Mouse (Mus musculus): ENCODE measurements around the gene Smc6. TPM values are rescaled to one million over a fixed set of nuclear protein-coding genes. Genes with fewer than 3 reads are reported as not detected.
A peak's percentile ranks its signal among the peaks of the same experiment; 100 is the strongest.

The Smc6 gene
- 10 to 100 TPM; 60.5 to 62.7 TPM for total RNA-seq (2021)

DNA sequence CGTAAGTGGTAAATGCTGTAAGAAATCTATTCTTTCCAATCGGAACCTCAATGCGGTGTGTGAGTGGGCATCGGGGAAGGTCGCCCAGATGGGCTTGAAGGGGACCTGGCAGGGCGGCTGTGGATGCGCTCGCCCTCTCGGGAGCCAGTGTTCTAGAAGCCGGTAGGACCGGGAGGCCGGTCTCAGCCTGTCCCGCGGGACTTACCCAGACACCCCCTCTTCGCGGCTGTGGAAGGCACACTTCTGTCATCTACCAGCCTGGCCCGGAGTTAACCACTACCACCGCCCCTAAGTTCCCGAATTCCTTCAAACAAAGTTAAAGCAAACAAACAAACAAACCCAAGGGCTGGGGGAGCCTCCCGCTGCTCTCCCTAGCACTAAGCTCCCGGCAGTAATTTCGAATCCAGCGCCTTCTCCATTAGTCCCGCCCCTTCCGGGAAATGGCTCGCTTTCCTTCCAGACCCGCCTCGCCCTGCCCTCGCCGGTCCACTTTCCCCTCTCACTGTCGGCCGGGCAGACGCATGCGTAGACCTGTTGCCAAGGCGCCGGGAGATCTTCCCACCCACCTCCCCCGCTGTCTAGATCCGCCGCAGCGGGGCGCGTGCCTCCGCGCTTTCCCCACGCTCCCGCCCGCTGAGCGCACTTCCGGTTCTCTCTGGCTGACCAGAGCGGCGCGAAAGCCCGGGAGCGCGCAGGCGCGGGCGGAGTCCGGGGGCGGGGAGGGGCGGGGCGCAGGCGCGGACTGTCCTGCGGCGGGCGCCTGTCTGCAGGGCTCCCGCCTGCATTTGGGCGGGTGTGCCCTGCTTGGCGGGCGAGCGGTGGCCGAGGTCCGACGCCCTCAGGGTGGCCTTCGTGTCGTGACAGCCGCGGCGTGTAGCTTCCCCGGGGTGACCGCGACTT lies at the start of gene Smc6, which contains the start of gene Gen1:
TSS of gene Smc6 (plus strand) at position 505 of the 900 bp plus-strand sequence.
TSS of gene Gen1 (minus strand) at position 420 of the 900 bp plus-strand sequence.
- DNase-seq: peak; percentile 97

DNA sequence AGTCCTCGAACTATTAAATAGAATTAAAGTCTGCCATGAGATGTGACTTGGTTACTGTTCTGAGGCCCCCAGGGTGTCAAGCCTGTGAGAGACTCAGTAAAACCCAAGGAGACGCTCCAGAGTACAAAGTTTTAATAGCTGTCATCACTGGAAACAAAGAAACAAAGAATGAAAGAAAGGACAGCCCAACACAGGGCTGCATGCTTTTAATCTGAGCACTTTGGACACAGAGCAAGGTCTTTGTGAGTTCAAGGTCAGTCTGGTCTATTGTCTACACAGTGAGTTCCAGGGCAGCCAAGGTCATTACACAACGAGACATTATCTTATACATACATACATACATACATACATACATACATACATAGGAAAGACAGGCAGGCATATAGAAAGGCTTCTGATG lies 49.2 kb upstream of the Smc6 start:
- DNase-seq: no peak

DNA sequence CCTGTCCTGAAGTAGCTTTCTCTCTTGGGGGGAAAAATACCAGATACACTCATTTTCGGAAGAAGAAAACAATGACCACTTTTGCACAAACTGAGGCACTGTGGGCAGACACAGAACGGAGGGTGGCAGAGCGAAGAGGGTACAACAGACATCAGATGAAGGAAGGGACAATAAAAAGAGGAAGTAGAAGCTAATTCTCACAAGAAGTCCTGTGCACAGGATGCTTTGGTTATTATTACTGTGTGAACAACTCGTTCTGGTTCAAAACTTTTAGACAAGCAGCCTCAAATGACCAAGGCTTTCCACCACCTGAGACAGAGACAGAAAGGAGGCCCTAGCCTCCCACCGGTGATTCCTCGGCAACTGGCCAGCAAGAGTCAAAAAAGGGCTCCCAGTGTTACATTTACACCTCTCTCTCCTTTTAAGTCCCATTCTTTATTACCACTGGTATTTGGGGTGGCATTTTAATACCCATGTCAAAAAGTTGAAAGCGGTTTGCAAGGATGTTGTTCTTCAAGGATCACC lies 47.9 kb upstream of the Smc6 start:
- no peak for DNase-seq

DNA sequence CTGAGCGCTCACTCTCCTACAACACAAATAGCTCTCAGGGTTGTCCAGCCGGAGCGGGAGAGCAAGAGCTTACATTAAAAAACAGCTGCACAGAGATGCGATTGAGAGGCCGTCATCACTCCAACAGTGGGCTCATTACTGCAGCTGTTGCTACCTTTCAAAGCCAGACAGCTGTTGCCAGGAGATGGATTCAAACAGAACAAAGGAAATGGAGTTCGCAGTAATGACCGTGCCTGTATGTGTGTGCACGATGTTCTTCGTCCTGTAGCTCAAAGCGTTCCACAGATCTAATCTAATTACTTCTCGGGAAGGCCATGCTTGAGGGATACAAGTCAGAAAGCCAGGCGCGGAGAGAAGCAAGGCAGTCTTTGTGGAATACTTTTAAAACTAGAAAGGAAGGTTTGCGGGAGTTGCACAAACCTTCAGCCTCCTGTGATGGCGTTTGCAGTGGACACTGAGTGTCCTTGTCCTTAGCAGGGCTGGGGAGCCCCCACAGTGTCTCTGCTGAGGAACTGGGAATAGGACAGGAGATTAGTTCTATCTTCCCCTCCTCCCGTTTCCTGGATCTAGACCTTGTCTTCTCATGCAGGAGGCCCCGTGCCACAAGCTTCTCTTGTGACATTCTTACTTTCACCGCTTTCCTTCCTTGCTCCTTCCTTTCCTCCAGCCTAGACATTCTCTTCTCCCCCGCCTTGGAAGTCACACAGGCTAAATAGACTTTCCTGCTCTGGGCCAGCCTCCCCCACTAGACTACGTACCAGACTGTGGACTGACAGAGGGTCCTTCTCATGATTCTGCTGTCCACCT lies 44.0 kb upstream of the Smc6 start:
- peak; percentile 44 for DNase-seq

DNA sequence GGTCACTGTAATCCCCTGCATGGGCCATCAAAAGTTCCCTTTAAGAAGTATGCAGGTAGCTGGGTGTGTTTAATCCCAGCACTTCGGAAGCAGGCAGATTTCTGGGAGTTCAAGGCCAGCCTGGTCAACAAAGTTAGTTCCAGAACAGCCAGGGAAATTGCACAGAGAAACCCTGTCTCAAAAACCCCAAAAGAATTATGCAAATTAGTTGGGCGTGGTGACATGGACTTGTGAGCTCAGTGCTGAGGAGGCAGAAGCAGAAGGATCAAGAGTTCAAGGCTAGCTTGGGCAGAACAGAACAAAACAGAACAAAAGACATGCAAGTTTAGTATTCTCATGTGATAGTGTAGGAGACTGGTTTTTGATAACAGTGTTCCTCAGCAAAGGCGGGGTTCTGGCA lies 43.1 kb upstream of the Smc6 start:
- DNase-seq: no peak

DNA sequence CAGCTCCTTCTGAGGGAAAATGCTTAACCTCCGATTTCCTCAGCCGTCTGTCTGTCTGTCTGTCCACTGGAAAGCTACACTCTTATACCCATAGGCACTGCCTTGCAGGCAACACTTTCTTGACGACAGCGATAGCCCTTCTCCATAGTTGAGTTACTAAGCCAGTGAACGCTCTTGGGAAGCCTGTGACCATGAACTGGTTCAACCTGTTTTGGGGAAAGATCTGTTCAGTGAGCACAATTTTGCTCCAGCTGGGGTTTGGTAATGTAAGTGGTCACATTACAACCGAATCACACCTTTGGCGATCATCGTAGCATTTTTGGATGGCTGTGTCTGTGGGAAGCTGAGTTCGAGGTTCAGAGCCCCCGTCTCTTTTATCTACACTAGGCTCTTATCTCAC lies 42.6 kb upstream of the Smc6 start:
- no peak for DNase-seq

DNA sequence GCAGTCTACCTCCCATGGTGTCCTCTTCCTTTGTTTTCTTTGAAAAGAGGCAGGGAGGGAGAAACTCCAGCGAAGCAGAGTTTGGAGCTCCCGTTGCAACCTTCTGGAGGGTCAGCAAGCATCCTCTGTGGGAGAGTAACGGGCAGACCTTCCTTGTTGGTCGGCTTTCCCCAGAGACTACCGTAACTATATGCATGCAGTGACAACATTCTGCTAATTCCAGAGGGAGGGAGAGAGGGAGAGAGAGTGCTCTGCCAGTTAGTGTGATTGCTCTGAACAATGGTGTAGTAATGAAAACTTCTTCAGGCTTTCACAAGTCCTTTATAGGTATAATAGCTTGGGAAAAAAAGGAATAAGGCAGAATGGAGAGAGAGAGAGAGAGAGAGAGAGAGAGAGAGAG lies 41.0 kb upstream of the Smc6 start:
- no peak for DNase-seq

DNA sequence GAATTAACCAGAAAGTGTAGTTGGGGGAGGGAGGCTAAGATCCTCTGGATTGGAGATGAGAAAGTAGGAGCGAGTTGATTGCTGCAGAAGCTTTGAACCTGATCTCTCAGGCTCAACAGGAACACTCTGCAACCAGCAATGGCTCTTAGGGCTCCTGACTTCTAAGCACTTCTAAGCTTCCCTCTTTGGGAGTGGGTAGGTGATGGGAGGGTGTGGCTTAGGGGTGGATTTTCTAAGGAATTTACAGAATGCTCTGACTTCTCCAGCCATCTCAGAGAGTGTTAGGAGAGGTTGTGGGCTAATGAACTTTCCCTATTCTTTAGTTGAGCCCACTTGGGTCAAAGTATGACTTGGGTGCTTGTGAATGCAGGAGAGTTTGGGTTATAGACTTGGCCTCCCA lies 39.6 kb upstream of the Smc6 start:
- no peak for DNase-seq

DNA sequence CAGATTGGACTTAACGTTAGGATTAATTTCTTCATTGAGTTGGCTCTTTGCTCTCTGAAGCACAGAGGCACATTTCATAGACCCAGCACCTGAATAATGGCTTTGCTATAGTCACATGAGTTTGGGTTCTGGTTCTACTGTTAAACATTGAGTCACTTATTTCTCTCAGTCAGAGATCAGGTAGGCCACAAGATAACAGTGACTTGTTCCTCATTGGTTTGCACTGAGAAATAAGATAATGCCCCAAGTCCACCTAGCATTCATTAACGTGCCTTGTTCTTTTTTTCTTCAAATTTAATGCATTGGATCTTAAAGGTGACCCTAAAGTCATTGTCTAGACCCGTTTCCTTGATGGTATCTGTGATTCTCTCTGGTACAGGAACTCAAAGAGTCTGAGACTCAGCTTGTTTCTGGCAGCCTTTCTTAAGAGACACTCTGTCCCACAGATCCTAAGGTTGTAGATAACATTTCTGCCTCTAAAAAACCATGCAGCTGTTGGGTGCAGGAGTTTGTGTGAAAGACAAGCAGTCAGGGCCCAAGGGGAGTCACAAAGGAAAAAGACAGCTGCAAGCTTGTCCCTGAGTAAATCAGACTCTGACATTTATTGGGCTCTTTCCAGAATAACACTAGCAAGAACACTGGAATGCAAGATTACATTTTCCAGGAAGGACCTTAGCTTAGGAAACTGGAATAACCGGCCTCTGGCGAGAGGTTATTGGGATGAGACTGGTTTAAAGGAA lies 39.0 kb upstream of the Smc6 start:
- no peak for DNase-seq

DNA sequence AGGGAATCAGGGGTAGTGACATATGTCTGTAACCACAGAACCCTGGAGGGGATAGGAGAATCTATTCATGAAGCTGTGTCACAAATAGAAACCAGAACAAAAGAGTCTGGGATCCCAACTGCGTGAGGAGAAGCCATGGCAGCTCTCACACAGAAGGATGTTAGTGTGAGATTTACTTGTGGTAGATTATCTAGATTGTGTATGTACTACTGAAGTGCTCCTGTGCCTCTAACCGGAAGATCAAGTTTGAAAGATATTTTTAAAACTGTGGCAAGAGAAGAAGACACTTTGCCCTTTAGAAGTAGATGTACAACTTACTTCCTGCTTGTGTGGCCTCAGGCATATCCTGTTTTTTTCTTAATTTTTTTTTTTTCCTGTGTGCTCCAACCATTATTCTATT lies 35.4 kb upstream of the Smc6 start:
- no peak for DNase-seq

DNA sequence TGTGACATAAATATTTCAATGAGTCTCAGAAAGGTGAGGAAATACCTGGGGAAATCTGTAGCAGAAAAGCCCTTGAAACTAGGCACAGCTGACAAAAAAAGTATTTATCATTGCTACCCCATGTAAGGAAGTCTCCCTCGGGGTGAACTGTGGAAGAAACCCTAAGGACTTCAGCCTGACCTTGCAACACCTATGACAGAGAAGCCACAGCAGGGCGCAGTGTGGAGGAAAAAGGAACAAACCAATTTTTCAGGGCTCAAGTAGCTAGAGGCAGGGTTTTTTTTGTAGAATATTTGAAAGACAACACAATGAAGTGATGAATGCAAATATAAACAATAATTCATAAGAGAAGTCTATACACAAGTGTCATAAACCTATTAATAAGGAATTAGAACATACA lies 29.7 kb upstream of the Smc6 start:
- DNase-seq: no peak

DNA sequence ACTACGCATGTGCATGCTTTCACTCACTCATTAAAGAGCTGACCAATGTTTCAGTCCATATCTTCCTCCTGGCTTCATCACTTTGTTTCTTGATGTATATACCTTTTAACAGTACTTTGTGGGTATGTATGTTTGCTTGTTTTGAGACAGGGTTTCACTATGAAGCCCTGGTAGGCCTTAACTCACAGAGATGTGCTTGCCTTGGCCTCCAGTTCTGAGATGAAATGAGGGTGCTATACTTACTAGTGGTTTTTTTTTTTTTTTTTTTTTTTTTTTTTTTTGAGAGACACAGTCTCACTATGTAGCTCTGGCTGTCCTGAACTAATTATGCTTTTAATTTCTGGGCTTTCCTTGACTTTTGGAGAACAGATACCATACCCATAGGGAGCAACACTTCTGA lies 18.2 kb upstream of the Smc6 start:
- no peak for DNase-seq

DNA sequence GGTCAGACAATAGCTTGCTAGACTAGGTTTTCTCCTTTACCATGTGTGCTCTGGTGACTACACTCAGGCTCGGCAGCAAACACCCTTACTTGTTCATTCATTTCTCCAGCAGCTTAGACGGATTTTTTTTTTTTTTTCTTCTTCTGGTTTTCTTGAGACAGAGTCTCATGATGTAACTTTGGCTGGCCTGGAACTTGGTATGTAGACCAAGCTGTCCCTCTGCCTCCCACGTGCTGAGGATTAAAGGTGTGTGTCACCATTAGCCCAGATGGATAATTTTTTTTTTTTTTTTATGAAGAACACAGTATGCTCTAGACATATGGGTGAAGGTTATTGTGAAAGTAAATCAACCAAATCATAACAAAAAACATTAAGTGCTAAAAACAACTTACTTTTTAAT lies 15.4 kb upstream of the Smc6 start:
- no peak for DNase-seq

DNA sequence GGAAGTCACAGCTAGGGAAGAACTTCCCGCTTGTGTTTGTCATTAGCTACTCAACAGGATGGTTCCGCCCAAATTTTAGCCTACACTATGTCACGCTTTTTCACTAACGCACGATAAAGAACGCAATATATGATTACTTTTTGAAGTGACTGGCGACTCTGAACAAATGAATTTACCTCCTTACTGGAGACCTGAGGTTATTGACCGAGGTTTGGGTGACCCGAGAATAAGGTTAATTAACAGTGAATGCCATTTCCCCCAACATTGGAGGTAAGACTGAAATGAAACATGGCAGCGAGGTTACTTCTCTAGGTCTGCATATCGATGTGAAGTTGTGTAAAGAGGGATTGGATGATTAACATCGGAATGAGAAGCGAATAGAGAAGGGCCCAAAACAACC lies 791 bp upstream of the Smc6 start:
- DNase-seq: no peak

DNA sequence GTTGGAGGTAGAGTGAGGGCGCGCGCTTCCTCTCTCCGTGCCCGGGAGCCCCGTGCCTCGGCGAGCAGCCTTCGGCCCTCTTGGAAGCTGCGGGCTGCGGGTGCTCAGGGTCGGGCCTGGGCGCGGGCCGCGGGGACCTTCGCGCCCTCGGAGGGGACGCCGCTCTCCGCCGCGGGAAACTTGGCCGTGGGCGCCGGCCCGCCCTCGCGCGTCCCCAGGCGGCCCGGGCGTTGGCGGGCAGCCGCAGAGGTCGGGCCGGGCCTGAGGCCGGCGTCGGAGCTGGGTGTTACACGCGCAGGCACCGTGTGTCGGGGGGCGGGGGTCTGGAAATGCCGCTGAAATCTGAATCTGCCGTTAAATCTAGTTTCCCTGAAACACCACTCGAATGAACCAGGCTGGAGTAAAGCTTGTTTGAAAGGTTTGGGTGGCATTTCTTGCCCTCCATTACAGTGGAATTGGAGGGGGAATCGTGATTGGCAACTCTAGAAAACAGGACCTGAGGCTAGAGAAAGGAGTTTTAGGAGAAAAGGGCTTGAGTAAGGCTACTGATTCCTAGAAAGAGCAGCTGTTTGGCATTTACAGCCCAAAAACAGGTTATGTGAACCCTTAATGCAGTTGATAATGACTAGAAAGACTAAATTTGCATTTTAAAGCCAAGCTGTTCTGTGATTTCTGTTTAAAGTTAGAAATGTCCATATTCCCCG lies 748 bp downstream of the Smc6 start:
- DNase-seq: peak; percentile 64

DNA sequence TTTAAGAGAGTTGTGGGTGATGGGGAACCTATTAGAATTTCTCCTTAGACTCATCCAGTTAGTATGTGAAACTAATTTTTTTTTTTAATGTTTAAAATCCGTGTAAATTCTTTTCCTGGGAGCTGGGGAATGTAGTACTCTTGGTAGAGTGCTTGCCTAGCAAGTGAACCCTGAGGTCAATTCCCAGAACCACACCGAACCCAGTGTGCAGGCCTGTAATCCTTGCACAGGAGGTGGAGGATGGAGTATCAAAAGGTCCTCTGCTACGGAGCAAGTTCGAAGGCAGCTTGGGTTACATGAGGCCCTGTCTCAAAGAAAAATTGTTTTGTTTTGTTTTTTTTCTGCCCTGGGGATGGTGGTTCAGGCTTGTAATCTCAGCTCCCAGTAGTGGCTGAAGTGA lies 1.3 kb downstream of the Smc6 start:
- DNase-seq: no peak

DNA sequence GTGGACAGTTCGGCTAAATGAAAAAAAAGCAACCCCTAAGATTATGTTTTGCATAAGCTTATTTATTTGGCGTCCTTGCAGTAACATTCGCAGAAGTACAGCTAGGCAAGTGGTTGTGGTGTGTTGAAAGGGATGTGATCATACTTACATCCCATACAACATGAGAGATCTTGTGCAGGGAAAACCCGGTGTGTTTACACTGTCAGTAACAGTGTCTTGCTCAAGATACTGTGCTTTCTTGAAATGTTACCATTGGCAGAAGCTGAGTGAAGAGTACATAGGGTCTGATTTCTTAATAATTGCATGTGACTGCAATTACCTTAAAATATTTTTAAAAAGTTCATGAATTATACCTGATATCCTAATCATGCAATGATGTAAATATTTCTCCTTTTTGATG lies 6.9 kb downstream of the Smc6 start:
- DNase-seq: no peak

DNA sequence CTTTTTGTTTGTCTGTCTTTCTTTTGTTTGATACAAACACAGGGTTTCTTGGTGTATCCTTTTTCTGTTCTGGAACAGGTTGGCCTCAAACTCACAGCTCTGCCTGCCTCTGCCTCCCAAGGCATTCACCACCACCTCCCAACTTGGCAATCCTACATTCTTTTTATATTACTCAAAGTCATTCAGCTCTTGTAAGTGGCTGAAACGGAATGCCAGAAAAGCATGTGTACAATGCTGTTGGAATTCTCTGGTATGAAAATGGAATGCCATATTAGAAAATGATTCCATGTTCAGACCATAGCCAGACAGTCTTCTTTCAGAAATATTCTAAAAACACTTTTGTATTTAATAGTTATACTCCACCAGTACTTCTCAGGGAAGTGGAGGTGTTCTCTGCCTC lies 7.5 kb downstream of the Smc6 start:
- no peak for DNase-seq

DNA sequence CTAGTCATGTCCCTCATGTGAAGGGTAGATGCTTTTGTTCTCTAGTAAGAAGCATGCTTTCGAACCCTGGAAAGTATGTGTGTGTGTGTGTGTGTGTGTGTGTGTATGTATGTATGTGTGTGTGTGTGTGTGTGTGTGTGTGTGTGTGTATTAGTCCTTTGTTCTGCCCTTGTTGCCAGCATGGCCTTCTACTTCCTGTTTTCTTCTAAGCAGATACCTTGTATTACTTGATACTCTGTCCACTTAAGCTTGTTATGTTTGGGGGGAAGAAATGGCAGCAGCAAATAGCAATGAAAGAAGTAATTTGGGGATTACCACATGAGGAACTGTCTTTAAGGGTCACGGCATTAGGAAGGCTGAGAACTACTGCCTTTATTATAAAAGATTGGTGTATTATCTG lies 10.9 kb downstream of the Smc6 start:
- no peak for DNase-seq

DNA sequence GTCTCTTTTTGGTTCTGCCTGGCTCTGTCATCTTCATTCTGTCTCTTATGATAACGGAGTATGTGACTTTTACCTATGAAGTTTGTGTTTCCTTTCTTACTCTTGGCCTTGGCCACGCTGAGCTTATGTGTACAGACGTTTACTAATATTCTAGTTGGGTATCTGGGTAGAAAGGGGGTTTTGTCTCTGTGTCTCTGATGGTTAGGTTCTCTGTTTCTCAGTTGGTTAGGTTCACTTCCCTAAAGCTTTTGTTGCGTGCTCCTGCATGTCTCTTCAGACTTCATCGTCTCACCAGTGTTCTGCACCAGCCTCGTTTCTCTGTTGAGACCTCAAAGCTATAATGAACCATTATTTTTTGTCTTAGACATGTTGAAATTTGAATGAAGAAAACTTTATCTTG lies 11.5 kb downstream of the Smc6 start:
- DNase-seq: no peak

DNA sequence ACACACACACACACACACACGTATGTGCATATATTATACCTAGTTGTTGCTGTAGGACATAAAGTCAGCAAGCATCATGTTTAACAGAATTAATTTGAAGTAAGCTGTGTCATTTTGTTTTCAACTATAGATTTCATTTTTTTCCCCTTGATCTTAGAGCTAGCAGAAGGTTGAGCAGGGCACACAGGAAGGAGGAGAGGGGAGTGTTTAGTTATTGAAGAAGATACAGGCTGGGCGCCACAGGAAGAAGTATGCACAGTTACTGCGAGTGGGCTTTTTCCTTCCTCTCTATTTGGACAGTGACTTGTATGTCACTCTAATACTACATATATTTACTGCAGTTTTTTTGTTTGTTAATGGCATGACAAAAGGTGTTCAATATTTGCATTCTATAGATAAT lies 14.2 kb downstream of the Smc6 start:
- DNase-seq: no peak

DNA sequence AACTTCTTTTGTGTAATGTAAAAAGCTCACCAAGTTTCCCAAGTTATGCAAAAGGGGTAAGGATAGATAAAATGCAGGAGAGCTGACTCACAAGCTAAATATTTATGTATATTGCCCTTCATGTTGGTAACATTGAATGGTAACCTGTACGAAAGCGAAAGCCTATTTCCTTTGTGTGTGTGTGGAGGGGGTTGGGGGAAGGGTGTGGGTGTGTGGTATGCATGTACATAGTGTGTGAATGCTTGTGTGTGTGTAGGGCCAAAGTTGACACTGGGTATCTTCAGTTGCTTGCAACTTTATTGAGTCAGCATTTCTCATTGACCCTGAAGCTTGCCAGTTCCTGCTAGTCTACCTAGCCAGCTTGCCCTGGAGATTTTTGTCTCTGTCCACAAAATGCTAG lies 15.9 kb downstream of the Smc6 start:
- DNase-seq: no peak
